Mouse (Mus musculus): ENCODE measurements at regions not wholly inside any gene's neighbourhood (a gene's known extent, or its start where the extent isn't known, plus 50 kb on each side); places are given as distances from the start of the nearest gene placed in this dataset.

- DNase-seq (ENCODE audit: low read depth, low spot score) = no peak
- Histone ChIP-seq H3K36me3 (ENCODE audit: control insufficient read depth, insufficient read depth, low read length, poor library complexity, severe bottlenecking) (no peaks in the 10 kb centered on the region), H3K27me3 (ENCODE audit: control insufficient read depth, insufficient read depth, low read length, poor library complexity, severe bottlenecking) (no peaks in the 10 kb centered on the region)
Measured at GRCm38 (mm10) chrX:42393836-42394556, 95.5 kb upstream of the Tex13c2 start.

- Histone ChIP-seq H3K27me3 (ENCODE audit: control insufficient read depth, insufficient read depth, low read length, poor library complexity, severe bottlenecking) (no peaks in the 10 kb centered on the region), H3K36me3 (ENCODE audit: control insufficient read depth, insufficient read depth, low read length, poor library complexity, severe bottlenecking) (no peaks in the 10 kb centered on the region)
- no peak for DNase-seq (ENCODE audit: low read depth, low spot score)
Measured at GRCm38 (mm10) chrX:42396441-42396840, 93.0 kb upstream of the Tex13c2 start.

DNA sequence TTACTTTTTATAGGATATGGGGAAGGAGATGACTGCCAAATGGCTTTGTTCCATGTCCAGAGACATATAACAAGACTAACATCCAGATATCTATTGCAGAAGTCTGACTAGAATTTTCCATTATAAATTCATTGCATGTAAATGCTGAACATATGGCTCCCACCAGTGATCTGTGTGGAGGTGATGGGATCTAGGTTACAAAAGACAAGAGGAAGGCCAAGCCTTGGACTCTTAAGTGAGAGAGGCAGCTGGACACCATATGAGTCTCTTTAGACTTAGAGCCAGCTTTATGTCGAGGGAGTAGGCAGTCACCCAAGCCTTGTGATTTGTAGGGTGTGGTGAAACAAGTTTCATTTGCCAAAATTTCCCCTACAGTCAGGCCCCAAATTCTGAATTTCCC is 90.7 kb upstream of the Tex13c2 start:
- no peak for DNase-seq (ENCODE audit: low read depth, low spot score)
- Histone ChIP-seq H3K27me3 (ENCODE audit: control insufficient read depth, insufficient read depth, low read length, poor library complexity, severe bottlenecking) (no peaks in the 10 kb centered on the region), H3K36me3 (ENCODE audit: control insufficient read depth, insufficient read depth, low read length, poor library complexity, severe bottlenecking) (no peaks in the 10 kb centered on the region)

DNA sequence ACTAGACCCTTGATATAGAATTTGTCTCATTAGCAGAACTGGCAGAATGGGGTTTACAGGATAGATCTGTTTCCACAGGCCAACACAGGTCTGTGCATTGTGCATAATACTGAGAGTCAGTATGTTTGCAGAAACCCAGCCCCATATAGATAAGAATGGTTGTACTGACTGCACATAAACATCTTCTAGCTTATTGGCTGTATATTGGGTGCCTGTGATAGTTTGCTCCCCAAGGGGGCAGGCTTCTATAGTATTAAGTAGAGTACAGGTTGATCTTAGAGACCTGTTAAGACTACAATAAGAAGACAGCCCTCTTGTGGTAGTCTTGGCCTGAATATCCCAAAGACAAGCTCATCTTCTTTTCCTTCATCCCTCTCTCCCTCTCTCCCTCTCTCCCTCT is 90.1 kb upstream of the Tex13c2 start:
- Histone ChIP-seq H3K36me3 (ENCODE audit: control insufficient read depth, insufficient read depth, low read length, poor library complexity, severe bottlenecking) (no peaks in the 10 kb centered on the region), H3K27me3 (ENCODE audit: control insufficient read depth, insufficient read depth, low read length, poor library complexity, severe bottlenecking) (no peaks in the 10 kb centered on the region)
- DNase-seq (ENCODE audit: low read depth, low spot score) = peak; percentile 0

DNA sequence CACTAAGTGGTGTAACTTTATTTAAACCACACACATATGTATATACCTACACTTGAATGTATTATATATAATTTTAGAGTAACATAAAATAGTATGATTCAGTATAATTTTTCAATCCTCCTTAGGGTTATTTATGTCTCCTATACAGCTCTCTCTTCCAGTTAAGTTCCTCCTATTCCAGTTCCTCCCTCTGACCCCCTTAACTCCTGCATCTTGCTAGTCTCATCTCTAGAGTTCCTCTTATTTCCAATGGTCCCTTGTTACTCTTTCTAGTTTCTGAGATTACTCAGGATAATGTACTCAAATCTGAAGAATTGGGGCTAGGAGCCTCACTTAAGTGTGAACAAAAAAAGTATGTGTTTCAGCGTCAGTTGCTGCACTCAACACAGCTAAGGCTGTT is 88.4 kb upstream of the Tex13c2 start:
- H3K36me3 ChIP-seq (ENCODE audit: control insufficient read depth, insufficient read depth, low read length, poor library complexity, severe bottlenecking) = no peaks in the 10 kb centered on the region
- H3K27me3 ChIP-seq (ENCODE audit: control insufficient read depth, insufficient read depth, low read length, poor library complexity, severe bottlenecking) = no peaks in the 10 kb centered on the region
- DNase-seq (ENCODE audit: low read depth, low spot score) = no peak

- no peaks in the 10 kb centered on the region for H3K36me3 ChIP-seq (ENCODE audit: control insufficient read depth, insufficient read depth, low read length, poor library complexity, severe bottlenecking)
- no peak for DNase-seq (ENCODE audit: low read depth, low spot score)
- no peaks in the 10 kb centered on the region for H3K27me3 ChIP-seq (ENCODE audit: control insufficient read depth, insufficient read depth, low read length, poor library complexity, severe bottlenecking)
Measured at GRCm38 (mm10) chrX:42401564-42402334, 87.7 kb upstream of the Tex13c2 start.

DNA sequence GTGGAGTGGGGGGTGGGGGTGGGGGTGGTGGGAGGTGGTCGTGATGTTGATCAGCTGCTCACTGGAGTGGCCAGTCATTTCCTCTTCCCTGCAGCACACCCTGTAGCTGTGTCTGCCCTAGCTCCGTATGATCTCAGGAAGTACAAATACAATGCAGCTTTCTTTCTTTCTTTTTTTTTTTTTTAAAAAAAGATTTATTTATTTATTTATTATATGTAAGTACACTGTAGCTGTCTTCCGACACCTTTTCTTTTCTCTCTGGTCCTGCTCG is 87.2 kb upstream of the Tex13c2 start:
- Histone ChIP-seq H3K27me3 (ENCODE audit: control insufficient read depth, insufficient read depth, low read length, poor library complexity, severe bottlenecking) (no peaks in the 10 kb centered on the region), H3K36me3 (ENCODE audit: control insufficient read depth, insufficient read depth, low read length, poor library complexity, severe bottlenecking) (no peaks in the 10 kb centered on the region)
- DNase-seq (ENCODE audit: low read depth, low spot score) = no peak

- no peak for DNase-seq (ENCODE audit: low read depth, low spot score)
- Histone ChIP-seq H3K27me3 (ENCODE audit: control insufficient read depth, insufficient read depth, low read length, poor library complexity, severe bottlenecking) (no peaks in the 10 kb centered on the region), H3K36me3 (ENCODE audit: control insufficient read depth, insufficient read depth, low read length, poor library complexity, severe bottlenecking) (no peaks in the 10 kb centered on the region)
Measured at GRCm38 (mm10) chrX:42431851-42432635, 57.4 kb upstream of the Tex13c2 start.

Data from splenic B cell, adult 2 months (primary cell).